ENCODE assay signal across 10 mouse cellular contexts in genomic region chr14:122950915-122951314, GRCm38 (mm10). TPM values are rescaled to one million over a fixed set of nuclear protein-coding genes. Genes with fewer than 3 reads are reported as not detected.
DNase-seq lines count a peak whose midpoint lies in the region; ATAC-seq and TF ChIP-seq lines count a peak whose summit lies in the region.
"Had no signal": no experiment of that assay in that cellular context is flagged by ENCODE, and none has a peak within 500 bp of the region (broad histone marks: within the 10 kb centered on the region; RNA-seq: fewer than 3 reads in every experiment).

No protein-coding gene starts in this region.

- no peak for ATAC-seq in forebrain, postnatal 0 days
- no peak for ATAC-seq in forebrain, embryonic 12.5 days (ENCODE audit: low FRiP score)
- ATAC-seq in megakaryocyte progenitor cell, adult 5-6 weeks (replicated peaks; ENCODE audit: poor library complexity): peak; percentile 70
- no peak for ATAC-seq in forebrain, embryonic 16.5 days
- ATAC-seq: midbrain, embryonic 16.5 days had no signal

- H3K4me3 ChIP-seq in forebrain, postnatal 0 days (ENCODE audit: low read depth, low read length): no peak overlapping the region
- no peak overlapping the region for H3K4me3 ChIP-seq in forebrain, embryonic 12.5 days (replicated peaks)
- no peak overlapping the region for H3K4me3 ChIP-seq in lung, adult 2 months (replicated peaks; ENCODE audit: extremely low read depth, low read depth, low read length)
- no peak overlapping the region for H3K4me3 ChIP-seq in ES-Bruce4 (ENCODE audit: low read depth, low read length)
- H3K4me3 ChIP-seq in forebrain, embryonic 16.5 days (replicated peaks; ENCODE audit: low read length): no peak overlapping the region
- H3K4me3 ChIP-seq: limb, embryonic 15.5 days had no signal

- no peaks in the 10 kb centered on the region for H3K9me3 ChIP-seq in forebrain, postnatal 0 days (ENCODE audit: low read length)
- no peaks in the 10 kb centered on the region for H3K9me3 ChIP-seq in forebrain, embryonic 12.5 days
- H3K9me3 ChIP-seq in ES-Bruce4 (replicated peaks; ENCODE audit: control insufficient read depth, insufficient read depth, low read length, poor library complexity, severe bottlenecking): no peaks in the 10 kb centered on the region
- no peaks in the 10 kb centered on the region for H3K9me3 ChIP-seq in forebrain, embryonic 16.5 days (ENCODE audit: control insufficient read depth, low read length)
- H3K9me3 ChIP-seq: limb, embryonic 15.5 days had no signal

- H3K27me3 ChIP-seq in forebrain, postnatal 0 days (ENCODE audit: insufficient read depth, low read length): no peaks in the 10 kb centered on the region
- H3K27me3 ChIP-seq in forebrain, embryonic 12.5 days: peaks cover under 1% of the 10 kb centered on the region; the same call in 1 of the 2 replicates
- no peaks in the 10 kb centered on the region for H3K27me3 ChIP-seq in ES-Bruce4 (ENCODE audit: control insufficient read depth, insufficient read depth, low read length, poor library complexity, severe bottlenecking)
- H3K27me3 ChIP-seq in forebrain, embryonic 16.5 days (replicated peaks; ENCODE audit: control insufficient read depth, insufficient read depth, low read length): no peaks in the 10 kb centered on the region
- H3K27me3 ChIP-seq: limb, embryonic 15.5 days had no signal

- H3K27ac ChIP-seq in forebrain, postnatal 0 days (ENCODE audit: low read depth, low read length): no peak overlapping the region
- H3K27ac ChIP-seq in forebrain, embryonic 12.5 days: no peak overlapping the region
- H3K27ac ChIP-seq in ES-Bruce4 (ENCODE audit: insufficient read depth, low read length): no peak overlapping the region
- no peak overlapping the region for H3K27ac ChIP-seq in forebrain, embryonic 16.5 days (ENCODE audit: low read length)
- H3K27ac ChIP-seq: limb, embryonic 15.5 days had no signal

- 94% methylated on average over 1 of the region's 1 CpGs for WGBS in forebrain, postnatal 0 days
- 88% methylated on average over 1 of the region's 1 CpGs for WGBS in forebrain, embryonic 12.5 days
- WGBS in lung, adult 2 months: 86% methylated on average over 1 of the region's 1 CpGs
- 87% methylated on average over 1 of the region's 1 CpGs for WGBS in forebrain, embryonic 16.5 days

- no peak for TF ChIP-seq POLR2A in lung, adult 2 months (IDR thresholded peaks at IDR 0.05; ENCODE audit: borderline replicate concordance, extremely low read depth, low read depth, low read length)
- no peak for TF ChIP-seq POLR2A in ES-Bruce4 (IDR thresholded peaks at IDR 0.05; ENCODE audit: insufficient read depth, low read length)

- DNase-seq in forebrain, postnatal 0 days: no peak
- no peak for DNase-seq in lung, adult 2 months
- no peak for DNase-seq in lung, postnatal 25 days (ENCODE audit: low spot score)
- no peak for DNase-seq in urinary bladder, postnatal 25 days (ENCODE audit: low spot score)

- H3K4me1 ChIP-seq in forebrain, postnatal 0 days (ENCODE audit: insufficient read depth): no peaks in the 10 kb centered on the region
- H3K4me1 ChIP-seq in forebrain, embryonic 12.5 days: no peaks in the 10 kb centered on the region
- H3K4me1 ChIP-seq in lung, adult 2 months (ENCODE audit: control insufficient read depth, insufficient read depth, low read length): no peaks in the 10 kb centered on the region
- no peaks in the 10 kb centered on the region for H3K4me1 ChIP-seq in ES-Bruce4 (ENCODE audit: control insufficient read depth, insufficient read depth, low read length)
- H3K4me1 ChIP-seq in forebrain, embryonic 16.5 days (replicated peaks; ENCODE audit: control insufficient read depth, insufficient read depth, low read length): no peaks in the 10 kb centered on the region
- H3K4me1 ChIP-seq: limb, embryonic 15.5 days had no signal

- H3K36me3 ChIP-seq in forebrain, postnatal 0 days (ENCODE audit: insufficient read depth): peaks cover 5% of the 10 kb centered on the region
- H3K36me3 ChIP-seq in forebrain, embryonic 12.5 days (replicated peaks): peaks cover 14% of the 10 kb centered on the region
- H3K36me3 ChIP-seq in ES-Bruce4 (ENCODE audit: control insufficient read depth, insufficient read depth, low read length, poor library complexity, severe bottlenecking): no peaks in the 10 kb centered on the region
- H3K36me3 ChIP-seq in forebrain, embryonic 16.5 days (ENCODE audit: control insufficient read depth, insufficient read depth): no peaks in the 10 kb centered on the region

- H3K9ac ChIP-seq in forebrain, postnatal 0 days: no peak overlapping the region
- no peak overlapping the region for H3K9ac ChIP-seq in forebrain, embryonic 12.5 days
- H3K9ac ChIP-seq in ES-Bruce4 (ENCODE audit: low read depth, poor library complexity, severe bottlenecking): no peak overlapping the region
- H3K9ac ChIP-seq in forebrain, embryonic 16.5 days (replicated peaks; ENCODE audit: low read depth, low read length): no peak overlapping the region
- H3K9ac ChIP-seq: limb, embryonic 15.5 days had no signal

- peak; percentile 55 for TF ChIP-seq CTCF in forebrain, postnatal 0 days (IDR thresholded peaks at IDR 0.05; ENCODE audit: low read depth)
- TF ChIP-seq CTCF in lung, adult 2 months (IDR thresholded peaks at IDR 0.05; ENCODE audit: insufficient read depth, low read length): peak; percentile 43; the same call in 1 of the 2 replicates
- TF ChIP-seq CTCF in ES-Bruce4 (IDR thresholded peaks at IDR 0.05; ENCODE audit: low read depth, low read length): peak; percentile 34

- no peak overlapping the region for H3K4me2 ChIP-seq in forebrain, postnatal 0 days (ENCODE audit: low read depth)
- no peak overlapping the region for H3K4me2 ChIP-seq in forebrain, embryonic 12.5 days
- H3K4me2 ChIP-seq in forebrain, embryonic 16.5 days (ENCODE audit: low read length): no peak overlapping the region
- H3K4me2 ChIP-seq: limb, embryonic 15.5 days had no signal

- no peak for TF ChIP-seq EP300 in ES-Bruce4 (IDR thresholded peaks at IDR 0.05; ENCODE audit: insufficient read depth, low read depth, low read length)

RNA-seq across cellular contexts. Expression of gene Tmtc4, which starts 32.9 kb away (rescaled TPM):
- total RNA-seq in forebrain, postnatal 0 days (2014; rRNA removed): 48.5 and 51.8 TPM in 2 replicates
- 27.7 and 30.1 TPM in 2 replicates for polyA plus RNA-seq in forebrain, postnatal 0 days (2015; fragmentation: Nextera tagmentation; extraction: Ambion mirVana)
- 37.3 and 39.3 TPM in 2 replicates for polyA plus RNA-seq in forebrain, embryonic 12.5 days (2016; fragmentation: Nextera tagmentation; extraction: Ambion mirVana)
- polyA plus RNA-seq in lung, adult 2 months (2012; rRNA removed): 5.4 and 5.8 TPM in 2 replicates
- polyA plus RNA-seq in ES-Bruce4 (2011; ENCODE audit: insufficient read depth, insufficient read length, low read depth, missing spikeins): 17.7 and 20.7 TPM in 2 replicates
- total RNA-seq in megakaryocyte progenitor cell, adult 5-6 weeks (2015): 7.5 and 7.7 TPM in 2 replicates
- total RNA-seq in megakaryocyte progenitor cell, adult 5-6 weeks (2017): 8.1 and 8.3 TPM in 2 replicates
- polyA plus RNA-seq in forebrain, embryonic 16.5 days (2015; fragmentation: Nextera tagmentation; extraction: Ambion mirVana): 40.3 and 42.1 TPM in 2 replicates

RNA-seq across cellular contexts. Expression of gene Ggact, which starts 37.4 kb away (rescaled TPM):
- total RNA-seq in forebrain, postnatal 0 days (2014; rRNA removed): 16.4 and 18.8 TPM in 2 replicates
- polyA plus RNA-seq in forebrain, postnatal 0 days (2015; fragmentation: Nextera tagmentation; extraction: Ambion mirVana): 16.1 and 19.2 TPM in 2 replicates
- polyA plus RNA-seq in forebrain, embryonic 12.5 days (2016; fragmentation: Nextera tagmentation; extraction: Ambion mirVana): 4.6 and 6.3 TPM in 2 replicates
- polyA plus RNA-seq in lung, adult 2 months (2012; rRNA removed): 33.3 and 49.1 TPM in 2 replicates
- polyA plus RNA-seq in ES-Bruce4 (2011; ENCODE audit: insufficient read depth, insufficient read length, low read depth, missing spikeins): 11.2 and 11.7 TPM in 2 replicates
- 6.2 and 9.9 TPM in 2 replicates for total RNA-seq in megakaryocyte progenitor cell, adult 5-6 weeks (2015)
- 3.7 and 7.9 TPM in 2 replicates for total RNA-seq in megakaryocyte progenitor cell, adult 5-6 weeks (2017)
- 6.2 and 6.5 TPM in 2 replicates for polyA plus RNA-seq in forebrain, embryonic 16.5 days (2015; fragmentation: Nextera tagmentation; extraction: Ambion mirVana)
